Mouse (Mus musculus) embryonic fibroblast, embryonic 13.5 days (primary cell): ENCODE results near the gene Tmprss7.

Experiments used
- CTCF ChIP-seq: IDR thresholded peaks from 2 replicates; pipeline ENCODE4 v1.5.1; 2011; ENCODE audit warnings: mild to moderate bottlenecking, control low read depth, low read length, moderate library complexity, borderline replicate concordance; ENCODE audit not compliant: insufficient read depth
- POLR2A ChIP-seq: IDR thresholded peaks from 2 replicates; pipeline ENCODE4 v1.6.1; 2011; ENCODE audit warnings: low read depth, mild to moderate bottlenecking, control low read depth, low read length, moderate library complexity

DNA sequence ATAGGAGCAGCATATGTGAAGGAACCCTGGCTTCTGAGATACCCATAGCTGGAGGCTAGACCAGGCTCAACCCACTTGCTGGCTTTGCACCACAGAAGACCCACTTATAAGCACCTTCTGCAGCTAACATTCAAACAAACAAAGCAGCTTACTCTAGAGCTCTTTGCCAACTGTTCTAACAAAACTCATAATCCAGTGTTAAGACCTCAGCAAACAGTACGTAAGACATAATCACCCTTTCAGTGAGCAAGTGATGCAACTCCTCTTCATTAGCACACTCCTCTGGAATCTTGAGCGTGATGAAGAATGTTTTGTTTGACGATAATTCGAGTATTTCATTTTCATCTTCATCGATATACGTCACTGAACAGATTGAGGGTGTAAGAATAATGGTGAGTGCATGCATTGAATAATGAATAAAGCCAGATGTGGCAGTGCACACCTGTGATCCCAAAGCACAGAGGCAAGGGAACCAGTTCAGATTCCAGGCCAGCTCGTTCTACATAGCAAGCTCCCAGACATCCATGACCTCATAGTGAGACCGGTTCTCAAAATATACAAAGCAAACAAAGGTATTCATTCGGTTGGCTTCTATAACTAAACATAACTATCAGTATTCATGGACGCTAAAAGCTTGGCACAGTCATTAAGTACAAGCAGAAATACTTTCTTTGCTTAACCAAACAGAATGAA lies 53.2 kb downstream of the Tmprss7 start:
- no peak for TF ChIP-seq CTCF
- TF ChIP-seq POLR2A, result no peak
